Mouse (Mus musculus): Measurements from ENCODE around the gene Lrfn1. TPM values are rescaled to one million over a fixed set of nuclear protein-coding genes. Genes with fewer than 3 reads are reported as not detected.

Gene Lrfn1
- under 1 TPM; 0.01 to 0.11 TPM for polyA plus RNA-seq (2012; fragmentation: generic; extraction: Trizol)

GRCm38 (mm10) chr7:28451531-28452360, at the start of gene Lrfn1:
Lrfn1 (plus strand) TSS chr7:28451980.

GRCm38 (mm10) chr7:28436932-28437570, 14.7 kb upstream of the Lrfn1 start, which contains the start of gene Gmfg:
Gmfg (plus strand) TSS chr7:28437447.

DNA sequence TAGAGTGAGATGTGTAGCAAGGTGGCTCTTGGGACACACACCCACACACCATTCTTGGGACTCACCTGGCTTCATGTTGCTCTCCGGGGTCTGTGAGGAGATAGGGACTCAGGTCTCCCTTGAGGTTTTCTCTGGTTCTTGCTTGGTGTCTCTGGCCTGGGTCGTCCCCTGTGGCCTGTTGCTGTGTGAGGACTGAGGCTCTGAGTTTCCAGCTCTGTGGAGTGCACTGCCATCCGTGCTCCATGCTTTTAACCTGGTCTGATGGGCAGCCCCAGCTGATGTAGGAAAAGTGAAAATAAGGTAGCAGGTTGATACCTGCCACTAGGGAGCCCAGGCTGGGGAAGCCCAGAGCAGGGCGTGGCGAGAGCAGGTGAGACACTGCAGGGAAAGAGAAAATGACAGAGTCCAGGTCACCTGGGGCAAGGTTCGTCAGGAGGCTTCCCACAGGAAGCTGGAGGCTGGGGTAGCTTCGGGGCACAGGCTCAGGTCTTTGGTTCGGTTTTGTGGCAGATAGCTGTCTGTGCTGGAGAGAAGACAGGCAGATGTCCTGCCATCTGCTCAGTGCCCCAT, 58.7 kb downstream of the Lrfn1 start, which contains the start of gene Ifnl2:
Gene Ifnl2 (minus strand): TSS at position 51 of the 570 bp plus-strand sequence.

Other genes starting within 250 kb of the Lrfn1 start
- gene Eid2, start 184.1 kb upstream of the Lrfn1 start, polyA plus RNA-seq (2012; fragmentation: generic; extraction: Trizol), result 10 to 100 TPM in 1 of 2 experiments, 1 to 10 TPM in 1; 6.7 to 11.4 TPM
- 1 to 10 TPM; 1.6 to 7.0 TPM for gene Eid2b, start 174.2 kb upstream of the Lrfn1 start, polyA plus RNA-seq (2012; fragmentation: generic; extraction: Trizol)
- not detected for gene Selenov, start 160.8 kb upstream of the Lrfn1 start, polyA plus RNA-seq (2012; fragmentation: generic; extraction: Trizol)
- gene Dll3, start 149.7 kb upstream of the Lrfn1 start, polyA plus RNA-seq (2012; fragmentation: generic; extraction: Trizol), result under 1 TPM in 1 of 2 experiments, not detected in 1; 0.02 TPM
- gene Timm50, start 139.9 kb upstream of the Lrfn1 start, polyA plus RNA-seq (2012; fragmentation: generic; extraction: Trizol), result 100 to 1,000 TPM in 1 of 2 experiments, 10 to 100 TPM in 1; 52.9 to 176 TPM
- gene Supt5, start 113.2 kb upstream of the Lrfn1 start, polyA plus RNA-seq (2012; fragmentation: generic; extraction: Trizol), result 100 to 1,000 TPM in 1 of 2 experiments, 10 to 100 TPM in 1; 59.3 to 103 TPM
- gene Rps16, start 101.3 kb upstream of the Lrfn1 start, polyA plus RNA-seq (2012; fragmentation: generic; extraction: Trizol), result over 10,000 TPM in 1 of 2 experiments, 1,000 to 10,000 TPM in 1; 5,175 to 11,723 TPM
- gene Plekhg2, start 79.4 kb upstream of the Lrfn1 start, polyA plus RNA-seq (2012; fragmentation: generic; extraction: Trizol), result 10 to 100 TPM in 1 of 2 experiments, 1 to 10 TPM in 1; 7.3 to 36.1 TPM
- gene Zfp36, start 71.7 kb upstream of the Lrfn1 start, polyA plus RNA-seq (2012; fragmentation: generic; extraction: Trizol), result 10 to 100 TPM in 1 of 2 experiments, 1 to 10 TPM in 1; 3.3 to 11.2 TPM
- 10 to 100 TPM; 42.7 to 61.9 TPM for gene Med29, start 59.3 kb upstream of the Lrfn1 start, polyA plus RNA-seq (2012; fragmentation: generic; extraction: Trizol)
- 10 to 100 TPM; 14.8 to 40.0 TPM for gene Paf1, start 59.0 kb upstream of the Lrfn1 start, polyA plus RNA-seq (2012; fragmentation: generic; extraction: Trizol)
- under 1 TPM; 0.14 to 0.22 TPM for gene Gmfg, start 14.5 kb upstream of the Lrfn1 start, polyA plus RNA-seq (2012; fragmentation: generic; extraction: Trizol)
- gene Ifnl2, start 58.5 kb downstream of the Lrfn1 start, polyA plus RNA-seq (2012; fragmentation: generic; extraction: Trizol), result not detected
- not detected for gene Ifnl3, start 70.9 kb downstream of the Lrfn1 start, polyA plus RNA-seq (2012; fragmentation: generic; extraction: Trizol)
- gene Sycn, start 88.9 kb downstream of the Lrfn1 start, polyA plus RNA-seq (2012; fragmentation: generic; extraction: Trizol), result not detected
- not detected for gene Nccrp1, start 95.3 kb downstream of the Lrfn1 start, polyA plus RNA-seq (2012; fragmentation: generic; extraction: Trizol)
- 10 to 100 TPM; 14.8 to 48.1 TPM for gene Samd4b, start 146.2 kb downstream of the Lrfn1 start, polyA plus RNA-seq (2012; fragmentation: generic; extraction: Trizol)
- 10 to 100 TPM; 15.0 to 33.1 TPM for gene Pak4, start 146.2 kb downstream of the Lrfn1 start, polyA plus RNA-seq (2012; fragmentation: generic; extraction: Trizol)
- gene Acp7, start 179.4 kb downstream of the Lrfn1 start, polyA plus RNA-seq (2012; fragmentation: generic; extraction: Trizol), result not detected
- not detected for gene Fbxo27, start 240.9 kb downstream of the Lrfn1 start, polyA plus RNA-seq (2012; fragmentation: generic; extraction: Trizol)